Mouse (Mus musculus) right cerebral cortex, postnatal 10 days (tissue): ENCODE measurements at regions not wholly inside any gene's neighbourhood (a gene's known extent, or its start where the extent isn't known, plus 50 kb on each side); places are given as distances from the start of the nearest gene placed in this dataset.
A peak's percentile ranks its signal among the peaks of the same experiment; 100 is the strongest.

Experiments
- DNase-seq, 2 experiments: peaks; one replicate each; pipeline ENCODE4 v3.0.0; 2021; ENCODE audit warnings: low spot score in 2 of 2

GRCm38 (mm10) chr6:101484526-101485287 is 107.0 kb upstream of the Pdzrn3 start:
- no peak for DNase-seq

DNA sequence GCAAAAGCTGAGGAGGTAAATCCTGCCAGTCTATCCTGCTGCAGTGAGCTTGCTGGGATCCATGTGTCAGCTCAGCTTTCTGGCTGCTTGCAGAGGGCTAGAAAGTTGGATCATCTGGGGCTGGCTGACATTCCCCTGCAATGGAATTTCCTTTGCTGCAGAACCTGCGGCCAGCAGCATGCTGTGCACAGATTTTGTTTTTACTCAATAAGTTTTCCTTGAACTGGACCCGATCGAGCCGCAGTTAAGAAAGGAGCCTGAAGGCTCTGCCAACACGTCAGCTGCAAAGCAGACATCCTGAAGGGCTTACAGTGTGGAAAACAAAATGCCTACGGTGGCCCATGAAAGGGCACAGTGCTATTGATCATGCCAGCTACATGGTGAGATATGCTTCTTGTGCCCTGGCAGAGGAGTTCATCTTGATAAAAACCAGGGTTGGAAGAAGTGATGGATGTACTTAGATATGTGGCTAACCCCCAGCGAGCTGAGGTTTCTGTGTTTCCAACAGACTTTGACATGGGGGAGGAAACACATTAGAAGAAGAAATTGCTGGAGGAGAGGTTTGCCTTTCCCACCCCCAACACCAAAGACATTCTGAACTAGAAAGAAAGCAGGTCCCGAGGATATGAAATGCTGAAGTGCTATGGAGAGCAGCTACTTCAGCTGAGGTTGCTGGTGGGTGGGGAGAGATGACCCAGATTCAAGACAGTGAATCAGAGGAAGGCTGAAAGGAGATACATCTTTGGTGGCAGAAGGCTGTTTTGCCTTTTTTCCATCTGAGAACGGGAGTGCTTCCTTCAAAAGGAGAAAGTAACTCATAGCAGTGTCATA is 105.2 kb upstream of the Pdzrn3 start:
- peak; percentile 55 to 58 for DNase-seq

DNA sequence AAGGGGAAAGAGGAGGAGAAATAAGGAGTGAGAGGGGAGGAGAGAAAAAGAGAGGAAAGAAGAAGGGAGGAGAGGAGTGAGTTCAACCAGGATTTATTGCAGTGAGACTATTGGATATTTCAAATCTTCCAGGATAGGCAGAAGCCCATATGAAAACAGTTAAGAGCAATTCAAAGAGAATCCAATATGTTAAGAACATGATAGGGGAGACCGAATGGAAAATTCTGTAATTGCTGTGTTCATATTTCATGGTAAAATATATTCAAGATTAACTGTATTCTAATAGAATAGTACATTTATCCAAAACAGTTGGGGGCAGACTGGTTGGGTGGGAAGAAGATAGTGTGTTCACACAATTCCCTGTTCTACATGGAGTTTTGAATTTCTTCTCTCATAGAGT is 96.3 kb upstream of the Pdzrn3 start:
- no peak for DNase-seq

DNA sequence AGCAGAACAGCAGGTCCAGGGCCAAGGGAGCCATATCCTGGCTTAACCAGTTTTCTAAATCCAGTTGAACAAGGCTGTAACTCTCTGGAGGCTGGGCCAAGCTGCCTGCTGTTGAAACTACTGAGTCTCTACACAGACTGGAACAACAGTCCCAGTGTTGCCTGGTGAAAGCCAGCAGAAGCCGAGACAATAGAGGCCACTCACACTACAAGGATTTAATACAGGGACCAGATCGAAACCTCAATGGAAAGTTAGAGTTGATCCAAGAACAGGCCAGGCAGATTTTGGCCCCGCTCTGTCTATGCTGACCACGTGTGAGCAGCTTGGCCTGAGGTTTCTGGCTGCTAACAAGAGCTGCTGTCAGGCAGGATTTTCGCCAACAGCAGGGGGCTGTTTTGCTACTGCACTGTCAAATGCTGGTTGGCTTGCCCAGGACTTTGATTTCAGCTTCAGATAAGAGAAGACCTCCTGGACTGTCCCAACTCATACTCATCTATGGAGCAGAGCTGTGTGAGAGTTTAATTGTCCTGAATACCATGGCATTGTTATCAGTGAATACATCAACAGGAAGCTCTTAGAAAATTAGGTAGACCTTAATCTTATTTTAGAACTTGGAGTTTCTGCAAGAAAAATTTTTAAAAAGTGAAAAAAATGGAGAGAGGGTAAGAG is 95.7 kb upstream of the Pdzrn3 start:
- DNase-seq, result peak; percentile 81 to 88

- DNase-seq, result no peak
Observed at GRCm38 (mm10) chr6:101464910-101465309, 87.2 kb upstream of the Pdzrn3 start.

DNA sequence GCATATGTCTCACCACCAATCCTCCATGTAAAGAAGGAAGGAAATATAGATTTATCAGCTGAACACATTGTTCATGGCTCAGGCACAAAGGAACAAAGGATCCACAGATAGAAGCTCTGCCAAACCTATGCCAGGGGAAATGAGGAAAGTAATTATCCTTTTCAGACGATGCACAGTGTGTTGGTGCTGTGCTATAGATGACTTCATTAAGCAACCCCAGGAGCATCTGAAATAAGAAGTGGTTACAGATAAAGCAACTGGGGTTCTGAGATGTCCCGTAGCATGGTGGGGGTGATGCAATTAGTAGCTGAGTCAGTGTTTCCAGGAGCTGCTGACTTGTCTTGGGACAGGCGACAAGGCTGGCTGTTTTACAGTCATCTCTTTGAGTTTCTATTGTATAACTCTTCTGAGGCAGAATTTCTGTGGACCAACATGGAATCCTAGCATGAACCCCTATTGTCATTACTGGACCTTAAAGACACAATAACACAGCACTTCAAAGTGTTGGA is 86.2 kb upstream of the Pdzrn3 start:
- no peak for DNase-seq

DNA sequence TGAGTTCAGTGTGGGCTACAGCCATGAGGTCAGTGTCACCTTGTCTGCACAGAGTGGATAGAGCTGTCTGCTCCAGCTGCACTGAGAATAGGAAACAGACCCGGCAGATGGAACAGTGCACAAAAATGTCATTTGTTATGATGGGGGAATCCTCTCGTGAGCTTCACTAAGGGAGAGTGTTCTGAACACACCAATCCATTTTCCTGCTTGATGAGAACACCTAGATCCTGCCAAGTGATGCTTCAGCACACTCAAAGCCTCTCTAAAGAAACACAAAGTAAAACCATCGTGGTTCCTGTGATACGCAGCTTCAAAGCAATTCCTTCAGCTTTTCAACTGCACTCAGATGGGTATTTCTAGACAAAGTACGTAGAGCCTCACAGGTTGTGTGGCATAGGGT is 69.0 kb upstream of the Pdzrn3 start:
- no peak for DNase-seq

- DNase-seq, result no peak
Observed at GRCm38 (mm10) chr6:101446316-101446715, 68.6 kb upstream of the Pdzrn3 start.

DNA sequence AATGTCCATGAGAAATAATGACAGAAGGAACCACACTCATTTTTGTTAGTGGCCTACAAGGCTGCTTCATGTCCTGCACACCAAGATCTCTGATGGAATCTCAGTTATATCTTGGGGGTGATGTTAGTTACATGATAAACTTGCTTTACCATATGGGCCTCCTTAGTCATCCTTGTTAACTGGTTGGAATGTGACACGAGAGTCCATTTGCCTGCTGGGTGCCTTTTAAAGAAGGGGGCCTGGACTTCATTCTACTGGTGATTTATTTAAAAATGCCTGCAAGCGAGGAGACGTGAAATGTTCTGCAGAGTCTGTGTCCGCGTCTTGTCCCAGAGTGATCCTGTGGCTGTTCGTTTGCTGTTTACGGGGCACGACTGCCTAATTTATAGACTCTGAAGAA is 55.1 kb upstream of the Pdzrn3 start:
- no peak for DNase-seq

DNA sequence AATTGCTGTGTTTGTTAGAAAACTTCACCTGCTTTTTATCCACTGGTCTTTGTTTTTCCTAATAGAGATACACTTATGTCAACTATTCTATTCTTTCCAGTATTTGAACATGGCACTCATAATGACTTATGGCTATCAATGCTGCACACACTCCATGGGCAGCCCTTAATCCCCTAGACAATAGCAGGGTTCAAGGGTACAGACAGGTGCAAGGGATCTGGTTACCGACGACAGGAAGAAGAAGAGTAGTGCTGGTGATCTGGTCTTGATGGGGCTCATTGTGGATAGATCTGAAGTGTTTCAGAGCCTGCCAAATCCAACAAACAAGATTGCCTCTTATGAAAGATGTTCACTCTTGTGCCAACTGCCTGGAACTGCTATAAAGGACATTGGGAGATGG is 51.9 kb upstream of the Pdzrn3 start:
- DNase-seq, result no peak
